Mouse (Mus musculus) thymus, postnatal 10 days (tissue): ENCODE results near the gene Zcwpw1.

Source experiments
- DNase-seq, 2 experiments: peaks; one replicate each; pipeline ENCODE4 v3.0.0; 2021; ENCODE audit warnings: low spot score in 2 of 2

Gene Zcwpw1

GRCm38 (mm10) chr5:137755425-137755824, 32.2 kb upstream of the Zcwpw1 start:
- no peak for DNase-seq

- no peak for DNase-seq
Measured at GRCm38 (mm10) chr5:137756106-137756505, 31.5 kb upstream of the Zcwpw1 start.

GRCm38 (mm10) chr5:137756882-137757661, 30.5 kb upstream of the Zcwpw1 start:
- DNase-seq = peak; percentile 74 to 89

DNA sequence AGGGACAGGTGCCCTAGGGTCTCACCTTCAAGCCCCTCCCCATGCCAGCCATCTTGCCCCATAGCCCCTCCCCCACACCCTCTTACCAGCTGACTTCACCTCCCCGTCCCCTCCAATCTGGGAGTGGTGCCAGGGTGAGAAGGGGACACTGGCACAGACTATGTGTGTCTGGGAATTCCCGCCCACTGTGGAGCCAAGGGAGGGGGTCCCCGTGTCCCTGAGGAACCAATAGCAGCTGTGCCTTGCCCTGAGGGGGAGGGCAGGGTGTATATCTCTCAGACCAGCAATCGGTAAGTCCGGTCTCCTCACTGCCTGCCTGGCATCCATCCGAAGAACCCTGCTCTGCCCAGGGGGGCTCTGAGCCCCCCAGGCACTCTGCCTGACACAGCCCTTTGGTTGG, 29.7 kb upstream of the Zcwpw1 start:
- DNase-seq = no peak

- DNase-seq = no peak
Measured at GRCm38 (mm10) chr5:137758921-137759534, 28.6 kb upstream of the Zcwpw1 start.

- DNase-seq = peak; percentile 73 to 85
Measured at GRCm38 (mm10) chr5:137759971-137760412, 27.6 kb upstream of the Zcwpw1 start.

DNA sequence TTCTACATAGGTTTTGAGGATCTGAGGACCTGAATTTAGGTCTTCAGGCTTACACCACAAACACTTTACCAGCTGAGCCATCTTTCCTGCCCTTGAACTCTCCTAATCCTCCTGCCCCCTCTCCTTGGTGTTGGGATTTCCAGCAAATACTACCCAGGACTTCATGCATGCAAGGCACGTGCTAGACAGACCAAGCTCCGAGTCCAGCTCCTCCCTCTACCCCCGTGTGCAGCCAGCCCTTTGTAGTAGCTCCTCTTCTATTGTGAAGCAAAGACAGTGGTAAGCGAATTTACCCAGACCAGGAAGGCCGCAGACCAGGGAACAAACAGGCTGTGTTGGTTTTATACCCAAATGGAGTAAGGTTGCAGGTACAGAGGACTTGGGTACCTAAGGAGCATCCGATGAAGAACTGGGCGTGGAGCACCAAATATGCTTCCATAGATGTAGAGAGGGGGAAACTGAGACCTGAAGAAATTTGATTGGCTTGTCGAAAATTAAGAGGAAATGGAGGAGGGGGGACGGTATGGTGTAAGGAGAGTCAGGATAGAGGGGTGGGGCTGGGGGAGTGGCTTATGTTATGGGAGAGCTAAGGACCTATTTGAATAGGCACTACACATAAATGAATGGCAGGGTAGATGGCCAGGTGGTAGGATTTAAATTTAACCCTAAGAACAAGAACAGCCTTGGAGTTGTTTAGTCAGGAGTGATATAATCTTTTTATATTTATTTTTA, 22.8 kb upstream of the Zcwpw1 start:
- DNase-seq = no peak

DNA sequence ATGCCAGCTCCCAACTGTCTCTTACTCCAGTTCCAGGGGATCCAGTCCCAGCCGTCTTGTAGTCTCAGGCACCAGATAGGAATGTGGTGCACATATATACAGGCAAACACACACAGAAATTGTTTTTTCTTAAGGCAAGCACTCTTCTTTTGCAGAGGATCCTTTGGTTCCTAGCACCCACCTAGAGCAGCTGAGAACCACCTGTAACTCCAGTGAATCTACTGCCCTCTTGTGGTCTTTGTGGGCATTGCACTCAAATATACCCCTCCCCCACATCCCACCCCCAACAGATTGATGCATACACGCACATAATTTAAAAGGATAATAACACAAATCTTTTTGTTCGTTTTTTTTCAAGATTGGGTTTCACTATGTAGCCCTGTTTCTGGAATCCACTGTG, 21.3 kb upstream of the Zcwpw1 start:
- no peak for DNase-seq

DNA sequence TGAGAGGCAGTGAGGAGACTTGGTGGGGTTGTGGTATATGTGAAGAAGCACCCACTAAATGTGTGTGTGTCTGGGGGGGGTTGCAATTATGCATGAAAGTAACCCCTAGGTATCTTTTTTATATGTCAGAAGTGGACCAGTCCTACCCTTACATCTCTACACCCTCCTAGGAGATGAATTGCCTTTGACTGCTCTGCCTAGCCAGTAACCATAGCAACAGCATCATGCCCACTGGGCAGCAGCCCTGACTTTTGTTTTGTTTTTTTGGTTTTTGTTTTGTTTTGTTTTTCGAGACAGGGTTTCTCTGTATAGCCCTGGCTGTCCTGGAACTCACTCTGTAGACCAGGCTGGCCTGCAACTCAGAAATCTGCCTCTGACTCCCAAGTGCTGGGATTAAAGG, 19.1 kb upstream of the Zcwpw1 start:
- no peak for DNase-seq

DNA sequence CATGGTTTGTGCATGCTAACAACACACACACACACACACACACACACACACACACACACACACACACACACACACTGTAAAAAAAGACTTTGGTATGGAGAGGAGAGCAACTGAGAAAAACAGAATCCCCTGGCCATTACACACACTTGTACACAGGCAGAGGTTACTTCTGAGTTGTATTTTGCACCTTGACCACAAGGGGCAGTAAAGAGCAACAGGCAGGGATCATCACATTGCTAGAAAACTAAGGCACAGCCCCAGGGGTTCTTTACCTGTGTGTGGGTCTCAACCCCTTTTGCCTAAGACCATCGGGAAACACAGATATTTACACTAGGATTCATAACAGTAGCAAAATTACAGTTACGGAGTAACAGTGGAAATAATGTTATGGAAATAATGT, 16.9 kb upstream of the Zcwpw1 start:
- DNase-seq = peak in 1 of 2 experiments; percentile 66

DNA sequence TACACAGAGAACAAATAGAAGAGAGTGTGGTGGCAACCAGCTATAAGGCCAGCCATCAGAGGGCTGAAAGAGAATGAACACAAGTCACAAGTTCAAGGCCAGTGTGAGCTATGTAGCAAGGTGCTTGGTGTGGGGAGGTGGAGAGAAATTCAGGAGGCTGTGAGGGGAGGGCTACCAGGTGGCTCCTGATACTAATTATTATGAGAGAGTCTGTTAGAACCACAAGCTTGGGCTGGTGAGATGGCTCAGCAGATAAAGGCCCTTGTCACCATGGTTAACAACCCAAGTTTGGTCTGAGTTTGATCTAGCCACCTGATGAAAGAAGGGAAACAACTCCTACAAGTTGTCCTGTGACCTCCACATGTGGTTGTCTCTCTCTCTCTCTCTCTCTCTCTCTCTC, 14.8 kb upstream of the Zcwpw1 start:
- DNase-seq = no peak

GRCm38 (mm10) chr5:137775587-137776290, 11.9 kb upstream of the Zcwpw1 start:
- DNase-seq = no peak

- peak in 1 of 2 experiments; percentile 50 for DNase-seq
Measured at GRCm38 (mm10) chr5:137776408-137776918, 11.1 kb upstream of the Zcwpw1 start.

DNA sequence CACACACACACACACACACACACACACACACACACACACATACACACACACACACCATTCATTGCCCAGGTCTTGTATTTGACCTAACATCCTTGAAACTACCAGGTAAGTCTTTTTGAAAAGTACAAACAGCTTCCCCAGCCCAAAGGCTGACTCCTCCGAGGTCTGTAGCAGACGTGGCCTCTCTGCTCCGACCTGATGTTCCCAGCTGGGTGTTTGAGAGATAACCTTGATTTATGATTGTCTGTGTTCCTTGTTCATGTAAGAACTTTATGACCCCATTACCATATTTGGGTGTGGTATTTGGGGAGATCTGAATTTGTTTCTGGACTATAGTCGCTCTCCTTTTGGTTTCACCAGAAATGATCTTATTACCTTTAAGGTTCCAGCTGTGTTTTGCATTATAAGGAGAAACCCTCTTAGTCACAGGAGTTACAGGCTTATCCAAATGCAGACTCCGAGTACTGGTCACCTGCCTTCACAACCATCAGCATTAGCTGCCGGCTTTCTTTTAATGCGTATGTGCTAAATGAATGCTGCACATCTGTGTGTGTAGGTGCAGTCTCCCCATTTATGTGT, 10.2 kb upstream of the Zcwpw1 start:
- DNase-seq = no peak

DNA sequence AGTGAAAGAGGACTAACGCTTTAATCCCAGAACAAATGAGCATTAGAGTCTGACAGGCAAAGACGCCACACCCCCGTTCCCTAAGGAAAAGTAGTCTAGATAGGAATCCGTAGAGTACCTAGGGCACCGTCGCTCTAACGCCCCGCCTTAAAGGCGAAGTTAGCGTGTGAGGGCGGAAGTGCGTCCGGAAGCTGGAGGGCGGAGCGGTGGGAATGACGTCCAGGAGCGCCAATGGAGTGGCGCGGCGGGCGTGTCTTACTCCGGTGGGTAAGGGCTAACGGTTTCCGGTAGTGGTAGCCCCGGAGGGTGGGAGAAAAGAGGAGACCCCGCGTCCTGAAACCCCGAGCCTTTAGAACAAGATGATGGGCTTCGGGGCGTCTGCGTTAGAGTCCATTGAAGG, 9.0 kb upstream of the Zcwpw1 start, which contains the start of gene Ppp1r35:
Gene Ppp1r35 (plus strand): TSS at position 215 of the 400 bp plus-strand sequence.
- DNase-seq = peak; percentile 91 to 94

DNA sequence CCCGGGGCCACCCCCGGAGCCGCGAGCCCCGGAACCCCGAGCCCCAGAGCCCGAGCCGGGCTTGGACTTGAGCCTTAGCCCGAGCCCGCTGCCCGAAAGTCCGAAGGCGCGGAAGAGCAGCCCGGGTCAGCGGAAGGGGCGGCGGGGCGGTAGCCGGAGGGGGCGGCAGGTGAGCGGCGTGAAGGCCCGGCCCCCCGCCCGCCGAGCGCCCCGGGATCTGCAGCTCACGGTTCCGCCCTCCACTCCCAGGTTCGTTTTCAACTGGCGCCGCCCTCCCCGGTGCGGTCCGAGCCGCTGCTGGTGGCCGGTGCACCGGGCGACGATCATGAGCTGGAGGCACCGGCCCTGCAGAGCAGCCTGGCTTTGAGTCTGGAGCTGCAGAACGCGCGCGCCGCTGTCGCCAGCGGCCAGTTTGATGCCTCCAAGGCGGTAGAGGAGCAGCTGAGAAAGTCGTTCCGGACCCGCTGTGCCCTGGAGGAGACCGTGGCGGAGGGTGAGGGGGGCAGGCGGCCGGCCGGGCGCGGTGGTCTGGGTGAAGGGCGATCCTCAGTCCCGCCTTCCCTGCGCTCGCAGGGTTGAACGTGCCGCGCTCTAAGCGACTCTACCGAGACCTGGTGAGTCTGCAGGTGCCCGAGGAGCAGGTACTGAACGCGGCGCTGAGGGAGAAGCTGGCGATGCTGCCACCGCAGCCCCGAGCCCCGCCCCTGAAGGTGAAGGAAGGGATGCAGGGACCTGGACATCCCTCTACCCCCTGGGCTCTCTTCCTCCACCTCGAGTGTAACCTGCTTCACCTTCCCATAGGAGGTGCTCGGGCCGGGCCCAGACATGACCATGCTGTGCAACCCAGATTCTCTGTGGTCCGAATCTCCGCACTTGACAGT, 8.3 kb upstream of the Zcwpw1 start:
- DNase-seq = peak; percentile 39 to 44

DNA sequence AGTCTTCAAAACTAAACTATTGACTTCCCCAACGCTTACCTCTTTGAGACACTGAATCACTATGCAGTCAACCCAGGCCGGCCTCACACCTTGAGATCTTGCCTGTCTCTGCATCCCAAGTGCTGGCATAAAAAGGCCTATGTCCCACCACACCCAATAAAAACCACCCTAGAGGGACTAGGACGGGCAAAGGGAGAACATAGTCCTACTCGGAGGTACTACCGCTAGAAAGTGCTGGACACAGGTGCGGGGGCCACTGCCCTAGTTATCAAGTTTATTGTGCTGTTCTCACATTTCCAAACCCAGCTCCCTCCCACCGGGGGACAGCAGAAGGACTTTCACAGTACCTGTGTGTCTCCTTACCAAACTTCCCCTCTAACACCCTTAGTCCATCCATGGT, 5.9 kb upstream of the Zcwpw1 start:
- no peak for DNase-seq

DNA sequence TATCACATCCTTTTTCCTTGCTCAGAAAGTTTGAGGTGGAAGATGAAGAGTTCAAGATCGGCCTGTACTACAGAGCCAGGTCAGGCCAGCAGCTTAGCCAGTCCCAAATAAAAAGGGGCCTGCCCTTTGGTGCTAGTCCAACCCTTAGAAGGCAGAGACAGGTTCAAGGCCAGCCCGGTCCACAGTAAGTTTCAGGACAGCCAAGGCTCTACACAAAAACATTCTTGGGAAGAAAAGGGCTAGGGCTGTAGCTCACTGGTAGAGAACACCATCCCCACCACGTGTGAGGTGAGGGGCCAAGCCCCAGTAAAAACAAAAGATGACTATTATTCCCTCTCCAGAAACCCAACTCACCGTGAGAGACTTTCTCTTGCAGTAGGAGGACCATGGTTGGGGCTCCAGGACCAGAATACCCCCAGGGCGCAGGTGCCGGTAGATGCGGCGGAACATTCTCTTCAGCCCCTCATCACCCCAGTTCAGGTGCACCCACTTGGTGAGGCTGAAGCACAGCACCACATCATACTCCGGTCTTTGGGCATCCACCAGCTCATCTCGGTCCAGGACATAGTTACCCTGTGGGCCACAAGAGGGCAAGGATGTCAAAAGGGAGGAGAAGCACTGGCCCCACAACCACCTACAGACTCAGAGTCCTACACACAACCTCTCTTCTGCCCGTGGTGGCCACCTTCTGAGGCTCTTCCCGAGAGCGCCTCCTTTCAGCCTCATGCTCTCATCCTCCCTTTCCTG, 4.6 kb upstream of the Zcwpw1 start:
- no peak for DNase-seq

DNA sequence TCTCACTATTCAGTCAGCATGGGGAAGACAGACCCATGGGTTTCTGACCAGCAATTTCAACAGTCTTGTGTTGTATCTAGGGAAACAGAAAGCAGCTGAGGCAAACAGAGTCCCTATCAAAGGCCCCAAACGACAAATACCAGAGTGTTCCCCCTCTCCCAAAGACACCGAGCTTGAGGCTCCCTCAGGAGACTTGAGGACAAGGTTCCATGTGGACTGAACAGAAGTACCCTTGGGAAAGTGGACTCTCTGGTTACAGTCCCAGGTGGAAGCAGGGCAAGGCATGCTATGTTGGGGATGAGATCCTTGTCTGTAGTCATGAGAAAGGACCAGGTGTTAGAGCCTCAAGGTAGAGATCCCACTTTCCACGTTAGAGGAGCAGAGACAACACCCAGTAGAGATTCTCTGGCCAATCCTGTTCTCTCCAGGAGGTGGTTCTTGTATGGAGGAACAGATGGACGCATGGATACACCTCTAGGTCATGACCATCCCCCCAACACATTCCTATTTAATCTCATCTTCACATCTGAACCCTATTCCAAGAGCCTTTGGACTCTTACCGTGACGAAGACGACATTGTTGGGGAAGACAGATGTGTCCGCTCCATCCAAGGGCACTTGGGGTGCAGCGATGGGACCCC, 3.6 kb upstream of the Zcwpw1 start:
- DNase-seq = no peak
